Mouse (Mus musculus): ENCODE results near the gene Trim47. TPM values are rescaled to one million over a fixed set of nuclear protein-coding genes. Genes with fewer than 3 reads are reported as not detected.

Trim47 gene
- polyA plus RNA-seq, 1 experiment from 2014 or later, result 4.5 TPM

GRCm38 (mm10) chr11:116063562-116063961 lies 63.4 kb downstream of the Trim47 start:
- ATAC-seq (ENCODE audit: low FRiP score), result no peak
- no peak overlapping the region for H3K4me2 ChIP-seq

GRCm38 (mm10) chr11:116062521-116062920 lies 64.5 kb downstream of the Trim47 start:
- 0 out of 2 replicates have a peak overlapping the region, but pooled peaks have one; percentile 30 for H3K27ac ChIP-seq
- no peak overlapping the region for H3K4me3 ChIP-seq
- WGBS, result 49% methylated on average over 8 of the region's 8 CpGs
- H3K4me1 ChIP-seq (replicated peaks), result no peaks in the 10 kb centered on the region
- no peak for ATAC-seq (ENCODE audit: low FRiP score)
- H3K27me3 ChIP-seq, result no peaks in the 10 kb centered on the region
- H3K9me3 ChIP-seq, result no peaks in the 10 kb centered on the region
- H3K36me3 ChIP-seq, result peaks cover 51% of the 10 kb centered on the region
- no peak overlapping the region for H3K9ac ChIP-seq
- no peak overlapping the region for H3K4me2 ChIP-seq

More at GRCm38 (mm10) chr11:116063562-116063961, 63.4 kb downstream of the Trim47 start:
- Histone ChIP-seq H3K4me3 (no peak overlapping the region), H3K27ac (no peak overlapping the region), H3K9me3 (no peaks in the 10 kb centered on the region), H3K9ac (no peak overlapping the region), H3K27me3 (no peaks in the 10 kb centered on the region), H3K4me1 (replicated peaks) (no peaks in the 10 kb centered on the region), H3K36me3 (peaks cover 40% of the 10 kb centered on the region)
- 71% methylated on average over 13 of the region's 13 CpGs for WGBS

GRCm38 (mm10) chr11:116061641-116062415 lies 65.2 kb downstream of the Trim47 start:
- Histone ChIP-seq H3K4me2 (no peak overlapping the region), H3K9me3 (no peaks in the 10 kb centered on the region), H3K27me3 (no peaks in the 10 kb centered on the region), H3K27ac (no peak overlapping the region), H3K36me3 (peaks cover 58% of the 10 kb centered on the region), H3K9ac (no peak overlapping the region), H3K4me3 (no peak overlapping the region), H3K4me1 (replicated peaks) (no peaks in the 10 kb centered on the region)
- ATAC-seq (ENCODE audit: low FRiP score), result no peak
- 86% methylated on average over 13 of the region's 13 CpGs for WGBS

GRCm38 (mm10) chr11:116060596-116060995 lies 66.4 kb downstream of the Trim47 start:
- WGBS, result 84% methylated on average over 9 of the region's 9 CpGs
- ATAC-seq (ENCODE audit: low FRiP score), result no peak
- Histone ChIP-seq H3K9me3 (no peaks in the 10 kb centered on the region), H3K27ac (no peak overlapping the region), H3K4me2 (no peak overlapping the region), H3K27me3 (no peaks in the 10 kb centered on the region), H3K4me1 (replicated peaks) (no peaks in the 10 kb centered on the region), H3K36me3 (peaks cover 70% of the 10 kb centered on the region), H3K9ac (0 out of 2 replicates have a peak overlapping the region, but pooled peaks have one; percentile 19), H3K4me3 (no peak overlapping the region)

GRCm38 (mm10) chr11:116059691-116060025 lies 67.4 kb downstream of the Trim47 start:
- no peaks in the 10 kb centered on the region for H3K4me1 ChIP-seq (replicated peaks)
- H3K27ac ChIP-seq, result no peak overlapping the region
- H3K4me3 ChIP-seq, result no peak overlapping the region
- peaks cover 79% of the 10 kb centered on the region for H3K36me3 ChIP-seq
- H3K27me3 ChIP-seq, result no peaks in the 10 kb centered on the region
- H3K9ac ChIP-seq, result no peak overlapping the region
- H3K4me2 ChIP-seq, result no peak overlapping the region
- 95% methylated on average over 11 of the region's 11 CpGs for whole genome bisulfite sequencing
- no peak for ATAC-seq (ENCODE audit: low FRiP score)
- H3K9me3 ChIP-seq, result no peaks in the 10 kb centered on the region

- H3K9ac ChIP-seq, result no peak overlapping the region
- no peak overlapping the region for H3K4me3 ChIP-seq
- H3K4me1 ChIP-seq (replicated peaks), result no peaks in the 10 kb centered on the region
- H3K27me3 ChIP-seq, result no peaks in the 10 kb centered on the region
- no peak overlapping the region for H3K27ac ChIP-seq
- WGBS, result 96% methylated on average over 17 of the region's 17 CpGs
- no peak for ATAC-seq (ENCODE audit: low FRiP score)
- no peak overlapping the region for H3K4me2 ChIP-seq
- H3K36me3 ChIP-seq, result peaks cover 85% of the 10 kb centered on the region
- no peaks in the 10 kb centered on the region for H3K9me3 ChIP-seq
Measured at GRCm38 (mm10) chr11:116058868-116059690, 67.9 kb downstream of the Trim47 start.

- 85% methylated on average over 12 of the region's 12 CpGs for WGBS
- Histone ChIP-seq H3K36me3 (peaks cover 95% of the 10 kb centered on the region), H3K9me3 (no peaks in the 10 kb centered on the region), H3K27ac (no peak overlapping the region), H3K4me3 (no peak overlapping the region), H3K4me2 (no peak overlapping the region), H3K9ac (peak overlapping the region; percentile 13; the same call in 1 of the 2 replicates), H3K4me1 (replicated peaks) (no peaks in the 10 kb centered on the region), H3K27me3 (no peaks in the 10 kb centered on the region)
- ATAC-seq (ENCODE audit: low FRiP score), result no peak
Measured at GRCm38 (mm10) chr11:116058022-116058614, 68.9 kb downstream of the Trim47 start.

GRCm38 (mm10) chr11:116057237-116057881 lies 69.7 kb downstream of the Trim47 start:
- no peak for ATAC-seq (ENCODE audit: low FRiP score)
- Histone ChIP-seq H3K36me3 (peaks cover 100% of the 10 kb centered on the region), H3K9ac (no peak overlapping the region), H3K4me2 (no peak overlapping the region), H3K27ac (no peak overlapping the region), H3K4me3 (no peak overlapping the region), H3K9me3 (no peaks in the 10 kb centered on the region), H3K27me3 (no peaks in the 10 kb centered on the region), H3K4me1 (replicated peaks) (no peaks in the 10 kb centered on the region)
- 92% methylated on average over 4 of the region's 4 CpGs for WGBS

GRCm38 (mm10) chr11:116055873-116056272 lies 71.1 kb downstream of the Trim47 start:
- WGBS, result 90% methylated on average over 11 of the region's 11 CpGs
- Histone ChIP-seq H3K4me1 (replicated peaks) (no peaks in the 10 kb centered on the region), H3K9ac (no peak overlapping the region), H3K9me3 (no peaks in the 10 kb centered on the region), H3K27ac (no peak overlapping the region), H3K4me3 (no peak overlapping the region), H3K27me3 (no peaks in the 10 kb centered on the region), H3K4me2 (no peak overlapping the region), H3K36me3 (peaks cover 97% of the 10 kb centered on the region)
- ATAC-seq (ENCODE audit: low FRiP score), result no peak

Other genes with a start within 250 kb of the Trim47 start
- gene Smim5, start 227.2 kb downstream of the Trim47 start, polyA plus RNA-seq (2015; fragmentation: Nextera tagmentation; extraction: Ambion mirVana), result 2.0 and 2.7 TPM in 2 replicates
- gene Smim6, start 215.2 kb downstream of the Trim47 start, polyA plus RNA-seq (2015; fragmentation: Nextera tagmentation; extraction: Ambion mirVana), result 0.88 and 1.0 TPM in 2 replicates
- gene Sap30bp, start 193.9 kb downstream of the Trim47 start, polyA plus RNA-seq (2015; fragmentation: Nextera tagmentation; extraction: Ambion mirVana), result 49.9 and 55.3 TPM in 2 replicates
- 25.0 and 25.9 TPM in 2 replicates for gene Recql5, start 193.7 kb downstream of the Trim47 start, polyA plus RNA-seq (2015; fragmentation: Nextera tagmentation; extraction: Ambion mirVana)
- 0.88 and 1.3 TPM in 2 replicates for gene Itgb4, start 152.5 kb downstream of the Trim47 start, polyA plus RNA-seq (2015; fragmentation: Nextera tagmentation; extraction: Ambion mirVana)
- 64.3 and 65.5 TPM in 2 replicates for gene Galk1, start 114.5 kb downstream of the Trim47 start, polyA plus RNA-seq (2015; fragmentation: Nextera tagmentation; extraction: Ambion mirVana)
- gene H3f3b, start 99.2 kb downstream of the Trim47 start, polyA plus RNA-seq (2015; fragmentation: Nextera tagmentation; extraction: Ambion mirVana), result 2,444 and 2,571 TPM in 2 replicates
- 33.8 and 37.1 TPM in 2 replicates for gene Unk, start 96.9 kb downstream of the Trim47 start, polyA plus RNA-seq (2015; fragmentation: Nextera tagmentation; extraction: Ambion mirVana)
- gene Unc13d, start 49.2 kb downstream of the Trim47 start, polyA plus RNA-seq (2015; fragmentation: Nextera tagmentation; extraction: Ambion mirVana), result 1.5 and 2.0 TPM in 2 replicates
- 129 and 133 TPM in 2 replicates for gene Wbp2, start 40.2 kb downstream of the Trim47 start, polyA plus RNA-seq (2015; fragmentation: Nextera tagmentation; extraction: Ambion mirVana)
- gene Trim65, start 3.9 kb upstream of the Trim47 start, polyA plus RNA-seq (2015; fragmentation: Nextera tagmentation; extraction: Ambion mirVana), result 1.9 and 2.3 TPM in 2 replicates
- gene Mrpl38, start 11.7 kb upstream of the Trim47 start, polyA plus RNA-seq (2015; fragmentation: Nextera tagmentation; extraction: Ambion mirVana), result 76.4 and 78.2 TPM in 2 replicates
- gene Fbf1, start 41.0 kb upstream of the Trim47 start, polyA plus RNA-seq (2015; fragmentation: Nextera tagmentation; extraction: Ambion mirVana), result 64.4 and 69.5 TPM in 2 replicates
- gene Ten1, start 71.6 kb upstream of the Trim47 start, polyA plus RNA-seq (2015; fragmentation: Nextera tagmentation; extraction: Ambion mirVana), result 87.7 and 91.7 TPM in 2 replicates
- 53.2 and 54.6 TPM in 2 replicates for gene Acox1, start 71.8 kb upstream of the Trim47 start, polyA plus RNA-seq (2015; fragmentation: Nextera tagmentation; extraction: Ambion mirVana)
- 0.35 and 0.43 TPM in 2 replicates for gene Evpl, start 110.9 kb upstream of the Trim47 start, polyA plus RNA-seq (2015; fragmentation: Nextera tagmentation; extraction: Ambion mirVana)
- 63.7 and 64.4 TPM in 2 replicates for gene Srp68, start 147.0 kb upstream of the Trim47 start, polyA plus RNA-seq (2015; fragmentation: Nextera tagmentation; extraction: Ambion mirVana)
- 0.27 and 0.56 TPM in 2 replicates for gene Galr2, start 153.7 kb upstream of the Trim47 start, polyA plus RNA-seq (2015; fragmentation: Nextera tagmentation; extraction: Ambion mirVana)
- 94.4 and 97.5 TPM in 2 replicates for gene Exoc7, start 180.0 kb upstream of the Trim47 start, polyA plus RNA-seq (2015; fragmentation: Nextera tagmentation; extraction: Ambion mirVana)
- gene Foxj1, start 208.2 kb upstream of the Trim47 start, polyA plus RNA-seq (2015; fragmentation: Nextera tagmentation; extraction: Ambion mirVana), result 14.2 and 24.3 TPM in 2 replicates

Measured in hindbrain, embryonic 13.5 days (tissue).